Mouse (Mus musculus) heart, postnatal 4 days (tissue): ENCODE data around the gene 4930404N11Rik. TPM values are rescaled to one million over a fixed set of nuclear protein-coding genes. Genes with fewer than 3 reads are reported as not detected.

ENCODE experiments used
- DNase-seq: peaks from one replicate; pipeline ENCODE4 v3.0.0; 2021
- total RNA-seq, 2 experiments: library from RNA; stranded (reverse); gene quantifications; 2 replicates each; pipeline ENCODE4 v1.2.3; 2021

Gene 4930404N11Rik
- total RNA-seq, 2 experiments from 2014 or later, result 0.63 to 2.0 TPM

DNA sequence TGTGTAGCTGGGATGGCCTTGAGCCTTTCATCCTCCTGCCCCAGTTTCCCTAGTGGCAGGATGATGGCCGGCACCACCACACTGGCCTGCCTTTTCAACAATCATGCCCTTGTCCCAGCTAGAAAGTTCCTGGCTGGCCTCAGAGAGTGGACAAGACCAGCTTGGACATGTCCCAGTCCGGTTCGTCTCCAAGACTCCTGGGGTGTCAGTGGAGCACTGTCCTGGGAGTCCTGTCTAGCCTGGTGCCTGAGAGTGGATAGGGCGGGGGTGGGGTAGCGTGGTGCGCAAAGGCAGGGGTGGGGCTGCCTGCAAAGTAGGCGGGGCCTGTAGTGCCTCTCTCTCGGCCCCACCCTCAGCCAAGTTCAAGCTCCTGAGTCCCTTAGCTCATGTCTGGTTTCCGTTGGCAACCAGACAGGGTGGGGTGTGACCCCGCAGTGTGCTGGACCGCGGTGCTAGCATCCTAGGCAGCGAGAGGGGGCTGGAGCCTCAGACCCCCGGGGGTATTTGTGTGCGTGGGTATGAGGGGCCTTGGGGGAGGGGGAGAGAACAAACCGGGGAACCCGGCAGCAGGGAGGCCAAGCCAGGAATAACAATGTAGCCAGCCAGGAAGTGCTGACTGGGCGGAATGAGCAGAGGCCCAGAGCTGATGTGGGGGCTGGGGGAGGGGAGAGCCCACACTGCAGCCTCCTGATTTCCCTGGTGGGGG lies 36.1 kb upstream of the 4930404N11Rik start:
- peak; percentile 83 for DNase-seq

DNA sequence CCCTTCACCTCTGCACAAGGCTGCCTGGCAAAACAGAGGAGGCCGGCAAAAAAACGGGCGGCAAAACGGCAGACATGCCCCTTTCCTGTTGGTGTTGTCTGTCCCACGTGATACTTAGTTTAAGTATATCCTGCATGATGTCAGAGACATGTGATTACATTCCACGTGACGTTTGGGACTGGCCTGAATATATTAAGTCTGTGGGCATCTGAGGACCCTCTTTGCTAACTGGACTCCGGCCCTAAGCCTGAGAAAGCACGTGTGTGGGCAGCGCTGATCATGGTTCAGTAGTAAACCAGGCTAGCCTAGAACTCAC lies 35.5 kb upstream of the 4930404N11Rik start:
- no peak for DNase-seq

DNA sequence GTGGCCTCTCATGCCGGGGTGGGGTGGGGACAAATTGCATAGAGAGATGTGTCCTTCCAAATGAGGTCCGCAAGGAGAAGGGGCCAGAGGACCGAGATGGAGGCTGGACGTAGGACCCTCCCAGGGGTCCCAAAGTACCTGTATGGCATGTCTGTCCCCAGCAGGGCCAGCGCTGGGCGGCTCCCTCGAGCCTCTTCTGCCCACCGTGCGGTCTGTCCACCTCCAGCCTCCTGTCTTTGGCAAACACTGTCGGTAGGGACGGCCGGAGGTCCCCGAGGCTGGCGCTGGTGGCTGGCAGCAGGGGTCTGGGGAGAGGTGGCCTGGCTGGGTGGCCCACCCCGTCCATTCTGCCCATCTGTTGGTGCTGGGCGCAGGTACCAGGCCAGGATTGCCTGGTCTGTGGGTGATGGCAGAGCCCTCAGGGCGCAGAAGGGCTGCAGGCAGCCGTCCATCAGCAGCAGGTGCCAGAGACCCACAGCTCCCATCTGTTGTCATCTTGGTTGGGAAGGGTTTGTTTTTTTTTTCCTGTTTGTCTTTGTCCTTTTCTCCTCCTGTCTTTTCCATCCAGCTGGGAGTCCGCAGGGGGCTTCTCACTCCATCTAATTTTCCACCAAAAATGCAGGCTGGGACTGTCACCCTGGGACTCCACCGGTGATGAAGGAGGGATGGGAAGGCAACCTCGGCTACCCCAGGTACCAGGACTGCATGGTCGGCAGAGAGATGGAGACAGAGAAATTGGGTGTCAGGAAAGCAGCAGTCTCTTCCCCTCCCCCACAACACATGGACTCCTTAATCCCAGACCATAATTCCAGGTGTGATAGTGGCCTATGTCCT lies 35.0 kb upstream of the 4930404N11Rik start:
- no peak for DNase-seq

DNA sequence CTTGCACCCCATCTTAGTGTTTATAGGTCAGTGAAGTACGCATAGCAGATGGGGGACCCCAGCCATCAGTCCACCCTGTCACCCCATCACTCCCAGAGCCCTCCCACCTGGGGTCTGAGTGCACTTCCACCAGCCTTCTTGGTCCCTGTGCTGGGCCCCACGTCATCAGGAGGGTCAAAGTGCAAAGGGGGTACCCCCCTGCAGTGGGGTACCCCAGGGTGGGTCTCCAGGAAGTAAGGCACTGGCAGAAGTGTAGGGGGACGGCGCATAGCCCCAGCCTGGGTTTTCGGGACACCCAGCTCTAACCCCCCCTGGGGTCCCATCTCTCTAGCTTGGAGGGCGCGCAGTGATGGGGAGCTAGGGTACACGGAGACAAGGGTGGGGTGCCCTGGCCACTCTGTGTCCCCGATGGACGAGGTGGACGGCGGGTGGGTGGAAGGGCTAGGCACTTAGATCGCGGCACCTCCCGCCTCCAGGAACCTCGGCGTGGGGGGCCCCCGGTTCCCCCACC lies 34.2 kb upstream of the 4930404N11Rik start:
- DNase-seq, result no peak

DNA sequence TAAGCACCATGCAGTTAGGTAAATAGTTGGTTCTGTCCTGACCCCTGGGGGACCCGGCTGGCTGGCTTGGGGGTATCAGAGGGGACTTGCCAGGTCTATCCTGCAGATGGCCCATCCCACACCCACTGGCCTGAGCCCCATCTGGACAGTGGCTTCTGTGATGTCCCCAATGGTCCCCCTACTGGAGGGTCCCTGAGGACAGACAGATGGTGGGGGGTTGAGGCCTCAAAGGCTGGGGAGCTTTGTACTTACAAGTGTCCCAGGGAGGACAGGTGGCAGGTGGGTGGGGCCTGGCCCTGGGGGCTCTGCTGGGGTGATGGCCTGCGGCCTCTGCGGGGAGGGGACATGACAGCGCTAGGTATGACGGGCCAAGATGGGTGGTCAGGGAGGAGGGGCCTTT lies 33.7 kb upstream of the 4930404N11Rik start:
- DNase-seq, result no peak

DNA sequence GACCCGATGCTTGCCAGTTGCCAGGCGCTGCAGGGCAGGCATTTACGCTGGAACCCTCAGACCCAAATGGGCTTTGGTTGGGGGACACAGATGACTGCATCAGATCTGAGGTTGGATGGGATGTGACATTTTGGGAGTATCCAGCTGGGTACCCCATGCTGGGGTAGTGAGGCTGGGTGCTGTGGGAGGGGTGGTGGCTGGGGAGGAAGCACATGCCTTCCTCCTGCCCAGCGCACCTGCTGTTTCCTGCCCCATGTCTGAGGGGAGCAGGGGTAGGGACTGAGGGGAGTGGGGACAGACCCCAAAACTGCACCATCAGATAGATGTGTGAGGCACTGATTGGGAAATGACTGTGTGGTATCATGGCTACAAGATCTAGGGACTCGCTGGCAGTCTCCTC lies 31.1 kb upstream of the 4930404N11Rik start:
- no peak for DNase-seq

DNA sequence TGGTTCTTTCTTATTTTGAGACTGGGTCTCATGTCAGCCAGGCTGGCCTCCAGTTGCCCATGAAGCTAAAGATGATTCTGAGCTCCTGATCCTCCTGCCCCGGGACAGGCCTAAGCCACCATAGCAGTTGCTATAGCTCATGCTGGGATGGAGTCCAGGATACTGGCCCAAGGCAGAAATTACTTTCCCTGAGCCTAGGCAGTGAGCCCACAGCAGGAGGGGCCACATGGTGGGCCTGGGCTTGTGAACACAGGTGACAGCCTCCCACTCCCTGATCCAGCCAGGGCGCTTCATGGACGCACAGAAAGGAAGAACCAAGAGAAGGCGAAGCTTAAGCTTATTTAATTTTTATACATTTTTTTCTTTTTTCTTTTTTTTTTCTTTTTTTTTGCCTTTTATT lies 30.2 kb upstream of the 4930404N11Rik start:
- DNase-seq, result no peak

DNA sequence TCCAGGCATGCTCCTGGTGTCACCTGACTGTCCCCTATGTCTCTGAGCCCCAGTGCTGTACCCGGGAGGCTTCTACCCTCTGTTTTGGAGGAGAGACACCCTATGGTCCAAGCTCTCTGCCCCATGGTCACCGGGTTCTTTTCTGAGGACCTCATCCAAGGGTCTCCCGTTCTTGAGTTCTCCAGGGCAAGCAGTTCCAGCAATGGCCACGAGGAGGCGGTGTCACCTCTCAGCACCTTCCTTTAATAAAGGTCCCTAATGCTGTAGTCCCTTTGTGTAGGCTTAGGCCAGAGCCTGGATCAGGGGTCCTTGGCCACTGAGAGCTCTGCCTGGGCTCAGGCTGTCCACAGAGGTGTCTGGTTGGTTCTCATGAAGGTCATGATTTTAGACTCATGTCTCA lies 29.5 kb upstream of the 4930404N11Rik start:
- DNase-seq, result peak; percentile 88

DNA sequence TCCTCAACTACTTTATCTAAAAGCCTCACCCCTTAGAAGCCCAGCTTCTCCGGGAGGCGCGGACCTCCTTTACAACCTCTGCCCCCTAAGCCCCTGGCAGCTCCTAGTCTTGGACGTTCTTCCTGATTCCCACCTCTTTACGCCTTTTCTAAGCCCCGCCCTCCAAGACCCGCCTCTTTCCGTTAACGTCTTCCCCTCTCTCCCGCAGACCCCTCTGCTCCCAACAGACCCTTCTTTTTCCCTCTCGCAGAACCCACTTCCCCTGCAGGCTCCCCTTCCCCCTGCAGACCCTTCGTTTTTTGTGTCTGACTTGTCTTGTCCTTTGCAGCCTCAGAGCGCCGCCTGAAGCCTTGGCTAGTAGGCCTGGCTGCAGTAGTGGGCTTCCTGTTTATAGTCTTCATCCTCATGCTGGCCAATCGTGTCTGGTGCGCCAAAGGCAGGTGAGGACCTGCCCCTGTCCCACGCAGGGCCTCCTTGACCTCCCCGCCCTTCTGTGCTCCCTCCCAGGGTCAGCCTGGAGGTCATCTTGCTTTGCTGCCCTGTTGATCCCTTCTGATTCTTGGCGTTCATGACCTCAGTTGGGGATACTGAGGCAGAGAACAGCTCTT lies 27.9 kb upstream of the 4930404N11Rik start:
- no peak for DNase-seq

DNA sequence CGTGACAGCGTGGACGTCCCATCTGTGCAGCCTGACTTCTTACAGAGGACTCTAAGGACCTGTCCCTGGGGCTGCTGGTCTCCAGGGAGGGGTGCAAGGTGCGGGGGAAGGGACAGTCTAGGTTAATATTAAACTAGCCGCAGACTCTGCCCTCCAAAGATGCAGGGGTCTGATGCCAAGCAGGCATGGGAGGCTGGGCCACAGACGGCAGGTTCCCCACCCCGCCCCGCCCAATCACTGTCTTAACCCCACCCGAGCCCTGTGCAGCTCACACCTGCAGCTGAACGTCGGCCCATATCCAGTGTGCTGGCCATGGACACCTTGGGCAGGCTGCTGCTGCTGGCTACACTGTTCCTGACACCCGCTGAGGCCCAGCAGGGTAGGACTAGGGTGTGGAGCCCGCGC lies 27.2 kb upstream of the 4930404N11Rik start, which contains the start of gene Smim24:
TSS of gene Smim24 (plus strand) at position 271 of the 405 bp plus-strand sequence.
- DNase-seq, result no peak

DNA sequence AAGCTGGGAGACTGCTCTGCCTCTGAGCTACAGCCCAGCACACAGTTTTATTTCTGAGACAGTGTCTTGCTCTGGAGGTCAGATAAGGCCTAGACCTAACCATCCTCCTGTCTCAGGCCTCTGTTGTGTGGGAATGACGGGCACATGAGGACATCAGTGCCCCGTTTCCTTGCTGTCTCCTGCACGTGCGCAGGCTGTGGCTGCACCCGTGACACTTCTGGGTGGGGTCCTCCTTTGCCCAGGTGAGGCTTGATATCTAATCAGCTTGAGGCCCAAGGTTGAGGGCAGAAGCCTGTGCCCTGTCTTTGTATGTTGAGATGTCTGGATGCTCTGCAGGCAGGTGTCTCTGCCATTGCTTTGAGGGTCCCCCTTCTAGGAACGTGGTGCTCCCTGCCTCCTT lies 26.7 kb upstream of the 4930404N11Rik start:
- DNase-seq, result no peak

DNA sequence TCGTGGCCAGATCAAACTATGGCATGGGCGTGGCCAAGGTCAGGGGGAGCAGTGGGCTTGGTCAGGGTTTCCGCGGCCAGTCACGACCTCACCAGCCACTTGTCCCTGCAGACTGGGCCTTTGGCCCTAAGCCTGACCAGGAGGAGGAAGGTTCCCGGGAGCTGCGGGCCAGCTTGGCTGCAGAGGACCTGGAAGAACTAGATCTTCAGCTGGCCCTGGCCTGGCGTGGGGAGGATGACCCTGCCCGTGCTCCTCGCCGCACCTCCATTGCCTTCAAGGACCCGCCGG lies 25.0 kb upstream of the 4930404N11Rik start:
- no peak for DNase-seq

DNA sequence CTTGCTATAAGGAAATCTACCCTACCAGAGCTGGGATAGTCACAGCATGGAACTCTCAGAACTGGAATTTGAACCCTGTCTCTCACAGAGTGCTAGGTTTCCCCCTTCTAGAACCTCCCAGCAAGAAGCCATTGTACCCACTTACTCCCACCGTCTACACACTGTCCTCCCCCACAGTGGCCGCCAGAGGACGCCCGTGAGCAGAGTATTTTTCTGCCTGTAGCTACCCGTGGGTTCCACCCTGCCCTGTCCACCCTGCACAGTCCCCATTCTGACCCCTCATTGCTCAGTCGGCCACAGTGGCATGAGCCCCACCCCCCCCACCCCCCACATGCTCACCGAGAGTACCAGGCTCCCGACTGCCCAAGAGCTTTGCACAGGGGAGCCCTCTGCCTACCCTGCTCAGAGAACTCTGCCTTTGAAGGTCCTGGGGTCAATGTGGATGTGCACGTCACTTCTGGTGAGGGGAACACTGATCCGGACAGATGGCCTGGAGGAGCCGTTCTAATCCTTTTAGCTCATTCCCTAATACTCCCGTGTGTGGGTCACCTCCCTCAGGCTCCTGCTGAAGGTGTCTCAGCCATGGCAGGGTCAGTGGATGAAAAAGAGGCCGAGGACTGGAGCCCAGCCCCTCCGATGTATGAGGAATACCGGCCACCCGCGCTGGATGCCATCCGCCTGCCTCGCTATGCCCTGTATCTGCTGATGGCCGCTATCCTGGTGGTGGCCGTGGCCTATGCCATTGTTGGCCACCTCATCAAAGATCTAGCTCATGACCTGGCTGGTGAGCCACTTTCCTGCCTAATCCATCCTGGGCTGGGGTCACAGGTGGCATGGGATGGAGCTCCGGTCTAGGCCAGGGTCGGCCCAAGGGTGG lies 24.4 kb upstream of the 4930404N11Rik start:
- peak; percentile 87 for DNase-seq

DNA sequence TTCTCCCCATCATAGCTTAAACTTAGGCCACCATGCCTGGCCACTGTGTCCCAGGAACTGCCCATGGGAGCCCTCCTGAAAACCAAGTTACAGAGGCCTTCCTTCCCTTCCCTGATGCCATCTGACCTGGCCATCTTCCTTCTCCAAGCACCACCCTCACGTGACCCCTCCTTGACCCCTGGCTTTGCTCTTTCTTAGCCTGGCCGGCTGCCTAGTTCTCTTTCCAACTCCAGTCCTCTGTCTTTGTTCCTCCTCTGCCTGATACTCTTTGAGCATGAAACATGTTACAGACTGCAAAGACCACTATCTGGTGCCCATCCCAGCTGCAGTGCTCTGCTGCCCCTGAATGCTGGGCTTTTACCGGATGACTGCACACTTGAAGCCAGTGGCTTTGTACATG lies 23.8 kb upstream of the 4930404N11Rik start:
- no peak for DNase-seq

DNA sequence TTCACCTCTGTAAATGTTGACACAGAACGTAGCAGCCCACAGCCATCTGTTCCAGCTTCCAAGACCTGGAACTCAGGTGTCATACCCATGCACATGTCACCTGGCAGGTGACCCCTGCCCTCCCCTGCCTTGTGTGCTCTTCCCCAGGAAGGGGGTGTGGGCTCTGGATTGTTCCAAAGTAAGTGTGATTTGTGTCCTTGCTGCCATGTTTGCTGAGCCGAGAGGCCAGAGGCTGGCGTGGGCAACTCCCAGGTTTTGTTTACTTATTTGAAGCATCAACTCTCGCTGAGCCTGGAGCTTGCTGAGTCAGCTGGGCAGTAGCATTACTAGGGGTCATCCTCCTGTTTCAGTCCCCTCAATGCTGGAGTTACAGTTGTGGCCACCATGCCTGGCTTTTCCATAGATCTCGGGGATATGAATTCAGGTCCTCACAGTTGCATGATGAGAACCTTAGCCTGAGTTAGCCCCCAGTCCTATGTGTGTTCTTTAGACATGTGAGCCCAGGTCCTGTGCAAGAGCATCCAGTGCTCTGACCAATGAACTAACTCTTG lies 23.0 kb upstream of the 4930404N11Rik start, which contains the start of gene Gm48552:
TSS of gene Gm48552 (plus strand) at position 501 of the 551 bp plus-strand sequence.
- DNase-seq, result no peak

DNA sequence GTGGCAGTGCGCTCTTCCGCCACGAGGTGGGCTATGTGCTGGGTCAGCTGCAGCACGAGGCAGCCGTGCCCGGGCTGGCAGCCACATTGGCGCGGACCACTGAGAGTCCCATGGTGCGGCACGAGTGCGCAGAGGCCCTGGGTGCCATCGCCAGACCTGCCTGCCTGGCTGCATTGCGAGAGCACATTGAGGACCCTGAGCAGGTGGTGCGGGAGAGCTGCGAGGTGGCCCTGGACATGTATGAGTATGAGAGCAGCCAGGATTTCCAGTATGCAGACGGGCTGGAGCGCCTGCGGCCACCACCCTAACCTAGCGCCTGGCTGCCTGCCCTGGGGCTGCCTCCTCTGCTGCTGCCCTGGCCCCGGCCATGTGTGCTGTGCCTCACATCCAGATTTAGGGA lies 22.1 kb upstream of the 4930404N11Rik start:
- DNase-seq, result no peak

DNA sequence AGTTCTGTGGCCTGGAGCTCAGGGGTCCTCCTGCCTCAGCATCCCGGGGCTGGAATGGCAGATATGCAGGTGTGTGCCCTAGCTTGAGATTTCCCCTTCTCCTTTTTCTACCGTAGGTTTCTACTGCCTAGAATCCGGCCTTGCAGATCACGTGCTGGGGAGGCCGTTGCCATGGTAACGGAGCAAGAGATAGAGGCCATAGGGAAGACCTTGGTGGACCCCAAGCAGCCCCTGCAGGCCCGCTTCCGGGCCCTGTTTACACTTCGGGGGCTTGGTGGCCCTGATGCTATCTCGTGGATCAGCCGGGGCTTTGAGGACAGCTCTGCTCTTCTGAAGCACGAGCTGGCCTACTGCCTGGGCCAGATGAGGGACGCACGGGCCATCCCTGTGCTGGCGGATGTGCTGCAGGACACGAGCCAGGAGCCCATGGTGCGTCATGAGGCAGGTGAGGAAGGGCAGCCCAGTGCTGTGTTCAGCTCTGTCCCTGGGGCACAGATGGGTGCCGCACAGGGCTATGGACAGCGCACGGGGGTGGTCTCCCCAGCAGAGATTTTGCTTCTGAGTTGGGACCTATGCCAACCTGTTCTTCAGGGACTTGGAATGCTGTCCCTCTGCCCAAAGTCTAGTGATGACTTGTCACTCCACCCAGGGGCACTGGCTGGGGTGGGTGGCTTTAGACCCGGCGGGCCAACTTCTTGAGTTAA lies 20.1 kb upstream of the 4930404N11Rik start:
- no peak for DNase-seq

DNA sequence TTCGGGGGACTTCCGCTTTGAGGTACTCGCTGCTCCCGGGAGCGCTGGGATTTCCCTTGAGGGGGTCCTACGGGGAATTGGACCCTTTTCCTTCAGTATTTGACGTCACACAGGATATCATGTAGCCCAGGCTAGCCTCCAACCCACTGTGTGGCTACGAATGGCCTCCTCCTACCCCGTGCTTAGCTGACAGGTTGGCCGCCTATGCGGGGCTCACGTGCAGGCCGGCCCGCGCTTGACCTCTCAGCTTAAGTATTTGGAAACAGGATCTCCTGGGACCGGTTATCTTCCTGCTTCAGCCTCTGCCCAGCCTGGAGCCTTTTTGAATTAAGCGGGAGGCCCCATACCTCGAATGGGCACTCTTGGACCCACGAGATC lies 19.0 kb upstream of the 4930404N11Rik start:
- no peak for DNase-seq

DNA sequence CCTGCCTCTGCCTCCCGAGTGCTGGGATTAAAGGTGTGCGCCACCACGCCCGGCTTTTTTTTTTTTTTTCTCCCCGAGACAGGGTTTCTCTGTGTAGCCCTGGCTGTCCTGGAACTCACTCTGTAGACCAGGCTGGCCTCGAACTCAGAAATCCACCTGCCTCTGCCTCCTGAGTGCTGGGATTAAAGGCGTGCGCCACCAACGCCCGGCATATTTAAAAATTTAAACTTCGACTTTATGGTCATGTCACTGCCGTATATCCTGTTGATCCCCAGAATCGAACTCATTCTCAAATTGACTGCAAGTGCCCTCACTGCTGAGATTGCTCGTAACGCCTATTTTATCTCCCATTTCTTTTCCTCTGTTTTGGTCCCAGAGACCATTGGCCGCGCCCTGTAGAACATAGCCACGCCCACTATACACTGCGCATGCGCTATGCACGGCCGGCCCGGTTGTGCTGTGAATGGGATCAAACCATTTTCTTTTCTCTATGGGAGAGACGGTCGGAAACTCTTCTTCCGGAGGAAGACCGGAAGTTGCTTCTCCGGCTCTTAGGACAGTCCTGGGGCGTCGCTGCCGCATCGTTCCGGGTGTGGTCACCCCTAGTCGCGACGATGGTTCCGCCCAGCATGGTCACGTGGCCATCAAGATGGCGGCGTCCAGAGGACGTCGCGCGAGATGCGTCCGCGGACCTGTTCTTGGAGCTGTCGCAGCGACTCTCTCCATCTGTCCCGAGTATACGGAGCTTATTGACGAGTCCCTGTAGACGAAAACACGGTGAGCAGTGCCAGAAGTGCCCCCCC lies 18.4 kb upstream of the 4930404N11Rik start, which contains the start of the genes Dohh and Gm48551:
TSS of gene Dohh (plus strand) at position 627 of the 803 bp plus-strand sequence.
TSS of gene Gm48551 (plus strand) at position 665 of the 803 bp plus-strand sequence.
- peak; percentile 100 for DNase-seq

DNA sequence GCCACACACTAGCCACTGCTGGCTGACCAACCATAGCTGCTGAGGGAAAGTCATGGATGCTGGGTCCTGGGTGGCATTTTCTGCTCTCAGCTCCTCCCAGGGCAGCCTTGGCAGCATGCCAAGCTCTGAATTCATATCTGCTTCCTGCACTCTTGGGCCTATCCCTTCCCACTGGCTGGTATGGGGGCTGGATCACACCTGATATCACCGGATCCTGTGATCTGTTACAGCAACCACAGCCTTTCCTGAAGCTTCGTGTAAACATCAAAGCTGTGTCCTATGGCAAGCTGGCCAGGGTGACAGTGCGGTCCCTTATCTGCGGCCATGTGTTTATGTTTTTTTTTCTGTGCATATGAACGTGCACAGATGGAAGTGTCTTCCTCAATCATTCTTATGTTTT lies 16.4 kb upstream of the 4930404N11Rik start:
- peak; percentile 57 for DNase-seq
